Mouse (Mus musculus) ES-Bruce4 (cell line): ENCODE data around the gene Cdhr5. TPM values are rescaled to one million over a fixed set of nuclear protein-coding genes. Genes with fewer than 3 reads are reported as not detected.

ENCODE experiments used
- H3K27ac ChIP-seq: 2 replicates; pipeline ENCODE4 v1.5.1; 2012; ENCODE audit warnings: low read length, inconsistent platforms; ENCODE audit not compliant: insufficient read depth
- H3K27me3 ChIP-seq: 2 replicates; pipeline ENCODE4 v1.6.1; 2012; ENCODE audit warnings: mild to moderate bottlenecking, low read length, inconsistent platforms; ENCODE audit not compliant: control insufficient read depth, poor library complexity, insufficient read depth, severe bottlenecking
- H3K36me3 ChIP-seq: 2 replicates; pipeline ENCODE4 v1.6.1; 2012; ENCODE audit warnings: inconsistent platforms, mild to moderate bottlenecking, low read length, moderate library complexity; ENCODE audit not compliant: control insufficient read depth, poor library complexity, insufficient read depth, severe bottlenecking
- H3K4me1 ChIP-seq: one replicate; pipeline ENCODE4 v1.8.1; 2011; ENCODE audit warnings: low read length; ENCODE audit not compliant: control insufficient read depth, insufficient read depth
- H3K4me3 ChIP-seq: 2 replicates; pipeline ENCODE4 v1.5.1; 2011; ENCODE audit warnings: low read depth, mild to moderate bottlenecking, low read length
- H3K9ac ChIP-seq: 2 replicates; pipeline ENCODE4 v1.6.1; 2012; ENCODE audit warnings: low read depth, mild to moderate bottlenecking, inconsistent platforms; ENCODE audit not compliant: poor library complexity, severe bottlenecking
- H3K9me3 ChIP-seq: replicated peaks from 2 replicates; pipeline ENCODE4 v1.6.1; 2012; ENCODE audit warnings: mild to moderate bottlenecking, low read length, inconsistent platforms; ENCODE audit not compliant: control insufficient read depth, poor library complexity, insufficient read depth, severe bottlenecking
- CTCF ChIP-seq: IDR thresholded peaks from one replicate; pipeline ENCODE4 v1.8.1; 2011; ENCODE audit warnings: low read depth, low read length
- EP300 ChIP-seq: IDR thresholded peaks from 2 replicates; pipeline ENCODE4 v1.6.1; 2011; ENCODE audit warnings: low read depth, low read length; ENCODE audit not compliant: insufficient read depth
- POLR2A ChIP-seq: IDR thresholded peaks from one replicate; pipeline ENCODE4 v1.8.1; 2011; ENCODE audit warnings: low read length; ENCODE audit not compliant: insufficient read depth
- polyA plus RNA-seq: library from polyadenylated mRNA; stranded (reverse); fragments of >200 nt; gene quantifications from 2 replicates; pipeline ENCODE4 v1.2.4, GENCODE M21; 2011; ENCODE audit warnings: low read depth; ENCODE audit not compliant: missing spikeins, insufficient read depth, insufficient read length

The Cdhr5 gene
- polyA plus RNA-seq, 1 experiment, result not detected

DNA sequence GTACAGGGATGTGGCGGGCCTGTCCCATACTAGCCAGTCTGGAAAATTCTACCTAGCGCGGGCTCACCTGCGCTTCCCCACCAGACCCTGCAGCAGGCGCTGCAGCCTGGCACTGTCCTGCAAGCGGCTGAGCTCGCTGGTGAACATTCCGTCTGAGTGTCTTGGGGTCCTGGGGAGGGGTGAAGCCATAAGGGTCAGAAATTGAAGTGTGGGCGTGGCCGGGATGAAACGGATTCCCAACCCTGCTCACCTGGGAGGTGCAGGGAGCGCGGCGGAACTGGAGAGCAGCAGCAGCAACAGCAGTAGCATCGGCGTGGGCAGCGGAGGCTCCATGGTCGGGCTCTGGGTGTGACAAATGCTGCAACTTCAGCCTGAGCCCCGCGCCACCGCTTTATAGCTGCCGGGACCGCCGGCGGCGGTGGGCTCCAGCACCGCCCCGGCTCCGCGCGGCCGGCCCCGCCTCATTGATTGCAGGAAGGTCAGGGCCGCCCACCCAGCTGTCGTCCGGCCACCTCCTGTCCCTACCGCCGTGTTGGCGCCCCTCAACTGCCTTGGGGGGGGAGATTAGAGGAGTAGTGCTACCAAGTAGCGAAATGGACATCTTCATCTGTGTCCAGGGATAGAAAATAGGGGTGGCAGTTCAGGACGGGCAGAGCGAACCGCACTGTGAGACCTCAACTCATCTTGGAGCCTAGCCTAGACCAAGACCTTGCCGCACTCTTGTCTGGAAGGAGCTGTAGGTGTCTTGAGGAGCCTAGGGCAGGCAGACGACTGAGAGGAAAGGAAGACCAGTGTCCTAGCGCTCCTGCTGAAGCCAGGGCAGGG, 2.4 kb upstream of the Cdhr5 start, which contains the start of gene Sct:
Sct (minus strand) TSS at position 368 of the 825 bp plus-strand sequence.
- H3K27ac ChIP-seq, result no peak within 1 kb of the TSS
- TF ChIP-seq POLR2A, result no peak
- TF ChIP-seq CTCF, result peak; percentile 43
- TF ChIP-seq EP300, result no peak
- no peaks in the 10 kb centered on the region for H3K9me3 ChIP-seq

GRCm38 (mm10) chr7:141277701-141278678, 1.4 kb upstream of the Cdhr5 start:
- Histone ChIP-seq H3K9me3 (no peaks in the 10 kb centered on the region), H3K27me3 (no peaks in the 10 kb centered on the region), H3K27ac (no peak overlapping the region), H3K4me1 (peaks cover 1% of the 10 kb centered on the region), H3K9ac (no peak overlapping the region), H3K36me3 (no peaks in the 10 kb centered on the region), H3K4me3 (no peak overlapping the region)
- TF ChIP-seq CTCF, result no peak
- no peak for TF ChIP-seq EP300
- TF ChIP-seq POLR2A, result no peak

More for the DNA sequence above, 2.4 kb upstream of the Cdhr5 start, which contains the start of gene Sct:
- H3K4me1 ChIP-seq, result peaks cover 1% of the 10 kb centered on the region
- no peaks in the 10 kb centered on the region for H3K27me3 ChIP-seq
- H3K36me3 ChIP-seq, result no peaks in the 10 kb centered on the region
- H3K4me3 ChIP-seq, result peak within 1 kb of the TSS; percentile 69
- peak within 1 kb of the TSS; percentile 9 for H3K9ac ChIP-seq

GRCm38 (mm10) chr7:141275356-141275755, 1.2 kb downstream of the Cdhr5 start:
- TF ChIP-seq POLR2A (no peak), CTCF (no peak), EP300 (no peak)
- H3K27ac ChIP-seq, result no peak overlapping the region
- peaks cover 1% of the 10 kb centered on the region for H3K4me1 ChIP-seq
- H3K9ac ChIP-seq, result no peak overlapping the region
- no peaks in the 10 kb centered on the region for H3K36me3 ChIP-seq
- H3K27me3 ChIP-seq, result no peaks in the 10 kb centered on the region
- H3K9me3 ChIP-seq, result no peaks in the 10 kb centered on the region
- H3K4me3 ChIP-seq, result no peak overlapping the region

DNA sequence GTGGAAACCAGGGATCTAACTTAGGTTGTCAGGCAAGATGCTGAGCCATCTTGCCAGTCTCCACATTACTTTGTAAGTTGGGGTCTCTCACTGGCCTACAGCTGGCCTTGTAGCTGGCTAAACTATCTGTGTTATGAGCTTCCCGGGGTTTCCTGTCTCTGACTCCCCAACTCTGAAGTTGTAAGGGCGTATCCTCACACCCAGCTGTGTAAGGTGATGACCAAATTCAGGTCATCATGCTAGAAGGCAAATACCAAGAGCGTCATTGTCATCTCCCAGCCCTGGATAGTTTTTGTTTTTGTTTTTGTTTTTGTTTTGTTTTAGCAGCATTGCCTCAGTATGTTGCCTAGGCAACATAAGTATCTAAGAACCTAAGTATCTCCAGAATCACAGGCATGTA, 6.0 kb downstream of the Cdhr5 start:
- TF ChIP-seq EP300 (no peak), CTCF (no peak), POLR2A (no peak)
- H3K9me3 ChIP-seq, result no peaks in the 10 kb centered on the region
- no peaks in the 10 kb centered on the region for H3K36me3 ChIP-seq
- H3K4me3 ChIP-seq, result no peak overlapping the region
- H3K9ac ChIP-seq, result no peak overlapping the region
- no peak overlapping the region for H3K27ac ChIP-seq
- no peaks in the 10 kb centered on the region for H3K4me1 ChIP-seq
- H3K27me3 ChIP-seq, result no peaks in the 10 kb centered on the region

- no peaks in the 10 kb centered on the region for H3K27me3 ChIP-seq
- peak overlapping the region; percentile 51 for H3K4me3 ChIP-seq
- no peak overlapping the region for H3K9ac ChIP-seq
- H3K27ac ChIP-seq, result no peak overlapping the region
- no peak for TF ChIP-seq POLR2A
- no peak for TF ChIP-seq CTCF
- no peak for TF ChIP-seq EP300
- no peaks in the 10 kb centered on the region for H3K36me3 ChIP-seq
- H3K9me3 ChIP-seq, result no peaks in the 10 kb centered on the region
- H3K4me1 ChIP-seq, result no peaks in the 10 kb centered on the region
These were observed 7.4 kb downstream of the Cdhr5 start for GRCm38 (mm10) chr7:141269273-141269545.
